Mouse (Mus musculus) skeletal muscle tissue, adult 2 months (tissue): Measurements from ENCODE around the gene Cited4.
A peak's percentile ranks its signal among the peaks of the same experiment; 100 is the strongest.

Experiments used
- DNase-seq: peaks from one replicate; pipeline ENCODE4 v3.0.0-alpha.2; 2012; ENCODE audit warnings: low read depth, low spot score

Gene Cited4

DNA sequence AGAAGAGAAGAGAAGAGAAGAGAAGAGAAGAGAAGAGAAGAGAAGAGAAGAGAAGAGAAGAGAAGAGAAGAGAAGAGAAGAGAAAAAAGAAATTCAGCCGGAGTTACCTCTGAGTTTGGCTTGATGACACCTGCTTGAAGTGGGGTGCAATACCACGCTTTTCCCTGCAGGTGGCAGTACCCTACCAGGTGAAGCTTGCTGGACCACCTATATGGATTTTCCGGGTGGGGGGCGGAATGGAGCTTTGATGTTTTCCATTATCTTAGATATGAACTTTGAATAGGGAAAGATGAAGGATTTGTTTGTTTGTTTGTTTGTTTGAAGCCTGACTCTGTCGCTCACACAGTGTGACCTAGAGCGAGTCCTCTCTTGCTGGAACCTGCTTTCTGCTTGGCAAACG, 14.6 kb downstream of the Cited4 start:
- no peak for DNase-seq

DNA sequence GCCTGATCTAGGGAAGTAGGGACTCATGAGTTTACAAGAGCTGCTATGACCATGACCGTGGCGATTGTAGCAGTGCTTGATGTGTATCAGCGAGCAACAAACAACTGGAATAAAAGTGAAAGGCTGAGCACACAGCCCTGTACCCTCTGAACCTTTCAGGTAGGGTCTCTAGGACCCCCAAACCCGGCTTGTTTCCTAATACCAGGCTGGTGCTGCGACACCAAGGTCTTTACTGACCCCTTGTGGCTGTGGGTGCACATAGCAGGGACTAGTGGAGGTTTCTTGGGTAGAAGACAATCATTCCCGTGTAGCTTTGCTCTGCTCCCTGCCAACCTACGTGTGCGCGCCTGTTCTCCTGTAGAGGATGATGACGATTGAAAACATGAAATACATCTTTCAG, 15.8 kb downstream of the Cited4 start:
- DNase-seq = peak; percentile 23

DNA sequence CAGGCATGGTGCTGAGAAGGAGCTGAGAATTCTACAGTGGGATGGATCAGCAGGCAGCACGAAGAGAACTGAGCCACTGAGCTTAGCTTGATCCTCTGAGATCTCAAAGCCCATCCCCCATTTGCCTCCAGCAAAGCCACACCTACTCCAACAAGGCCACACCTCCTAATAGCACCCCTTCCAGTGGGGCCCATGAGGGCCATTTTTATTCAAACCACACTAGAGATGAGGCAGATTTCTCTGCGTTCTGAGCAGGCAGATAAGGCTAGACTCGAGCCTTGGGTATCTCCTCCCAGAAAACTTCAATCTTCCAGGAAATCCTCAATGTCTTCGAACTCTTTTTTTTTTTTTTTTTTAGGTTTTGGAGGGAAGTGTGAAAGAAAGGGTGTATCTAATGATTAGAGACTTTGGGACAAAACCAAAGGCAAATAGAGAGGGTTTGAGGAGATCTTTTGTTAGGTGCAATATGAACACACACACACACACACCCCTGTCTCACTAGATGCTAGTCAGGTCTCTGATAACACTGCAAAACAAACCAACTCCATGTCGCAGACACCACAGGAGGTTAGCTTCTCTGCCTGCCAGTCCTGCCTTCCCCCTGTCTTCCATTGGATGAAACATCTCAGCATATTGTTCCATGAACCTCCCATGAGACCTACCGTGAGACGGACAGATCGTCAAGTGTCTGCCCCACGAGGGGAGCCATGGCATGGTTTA, 17.1 kb downstream of the Cited4 start:
- DNase-seq = no peak

DNA sequence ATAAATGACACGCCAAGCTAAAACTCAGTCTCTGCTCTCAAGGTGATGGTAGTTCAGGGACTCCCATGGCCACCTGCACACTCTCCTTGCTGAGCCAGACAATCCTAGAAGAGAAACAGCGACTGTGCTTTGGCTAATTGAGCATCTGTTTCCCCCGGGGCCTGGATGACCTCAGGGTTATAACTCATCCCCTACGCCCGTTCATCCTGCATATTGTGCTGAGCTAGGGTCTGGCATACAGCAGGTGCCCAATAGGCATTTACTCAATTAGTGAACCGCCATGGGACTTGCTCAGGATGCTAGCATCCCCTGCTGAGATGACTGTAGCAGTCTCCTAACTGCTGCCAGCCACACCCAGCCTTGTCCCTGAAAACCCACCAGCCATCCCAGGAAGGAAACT, 20.9 kb downstream of the Cited4 start:
- no peak for DNase-seq

DNA sequence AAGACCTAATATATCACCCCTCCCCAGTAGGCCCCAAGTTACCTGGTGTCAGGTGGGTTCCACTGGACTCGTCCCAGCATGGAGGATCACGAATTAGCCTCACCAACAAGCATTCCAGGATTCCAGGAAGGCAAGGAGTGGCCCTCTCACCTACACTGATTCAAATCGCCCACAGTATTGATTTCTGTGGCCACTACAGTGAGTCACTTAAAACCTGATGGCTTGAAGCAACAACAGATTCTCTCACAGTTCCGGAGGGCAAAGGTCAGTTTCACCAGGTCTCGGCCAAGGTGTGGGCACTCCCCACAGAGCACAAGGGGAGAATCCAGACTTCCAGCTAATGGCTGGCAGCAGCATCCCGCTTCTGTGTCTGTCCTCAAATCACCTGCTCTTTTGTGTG, 22.9 kb downstream of the Cited4 start:
- DNase-seq = no peak

DNA sequence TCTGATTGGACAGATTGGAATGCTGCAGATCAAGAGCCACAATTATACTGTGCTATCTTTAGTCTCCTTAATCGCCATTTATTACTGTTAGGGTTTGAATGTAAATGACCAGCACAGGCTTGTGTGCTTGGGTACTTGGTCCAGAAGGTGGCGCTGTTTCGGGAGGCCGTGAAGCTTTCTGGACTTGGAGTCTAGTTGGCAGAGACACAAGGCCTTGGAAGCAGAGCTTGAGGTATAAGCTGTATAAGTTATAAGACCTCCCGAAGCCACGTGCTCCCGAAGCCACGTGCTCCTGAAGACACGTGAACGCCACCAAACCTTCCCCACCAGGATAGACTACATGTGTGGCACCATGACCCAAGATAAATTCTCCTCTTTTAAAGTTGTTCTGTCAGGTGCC, 26.3 kb downstream of the Cited4 start:
- DNase-seq = peak; percentile 67

DNA sequence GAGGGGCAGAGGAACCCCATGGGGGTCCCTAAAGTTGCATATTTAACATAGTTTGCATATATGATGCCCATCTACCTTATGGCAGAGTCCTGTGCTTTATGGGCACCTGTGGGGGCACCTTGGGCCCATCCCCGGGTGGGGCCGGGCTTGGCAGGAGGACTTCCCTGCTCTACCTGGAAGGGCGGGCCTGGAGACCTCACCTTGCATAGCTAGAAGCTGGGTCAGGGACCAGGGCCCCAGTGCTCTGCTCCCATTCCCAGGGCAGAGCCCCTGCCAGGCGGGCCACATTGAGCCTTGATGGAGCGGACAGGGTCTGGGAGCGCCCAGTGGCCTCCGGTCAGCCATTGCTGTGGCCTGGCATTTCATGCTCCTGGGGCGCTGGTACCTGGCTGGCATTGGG, 31.0 kb downstream of the Cited4 start:
- no peak for DNase-seq

DNA sequence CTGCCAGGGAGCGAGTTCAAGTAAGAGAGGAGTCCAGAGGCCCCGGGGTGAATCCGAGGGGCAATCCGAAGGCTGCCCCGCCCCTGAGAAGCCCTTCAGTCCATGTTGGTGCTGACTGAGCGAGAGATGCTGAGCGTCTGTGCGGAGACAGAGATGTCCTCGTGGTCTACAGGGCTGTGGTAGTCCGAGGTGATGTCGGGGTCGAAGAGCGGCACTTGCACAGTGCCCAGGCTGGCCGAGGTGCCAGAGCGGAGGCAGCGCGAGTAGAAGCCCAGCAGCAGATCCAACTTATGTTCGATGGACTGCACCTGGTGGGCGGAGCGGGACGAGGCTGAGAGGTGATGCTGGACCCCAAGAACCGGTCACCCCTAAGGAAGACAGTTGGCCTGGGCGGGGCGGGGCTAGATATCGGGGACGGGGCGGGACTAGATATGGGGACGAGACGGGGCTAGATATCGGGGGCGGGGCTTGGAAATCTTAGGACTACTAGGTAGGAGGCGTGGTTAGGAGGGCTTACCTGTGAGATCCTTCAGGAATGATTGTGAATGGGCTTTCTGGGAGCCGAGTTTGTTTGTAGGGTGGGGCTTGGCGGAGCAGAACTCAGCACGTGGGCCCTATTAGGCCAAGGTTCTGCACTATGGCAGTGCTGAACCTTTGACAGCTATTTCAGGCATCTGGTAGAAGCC, 31.6 kb downstream of the Cited4 start:
- DNase-seq = no peak

DNA sequence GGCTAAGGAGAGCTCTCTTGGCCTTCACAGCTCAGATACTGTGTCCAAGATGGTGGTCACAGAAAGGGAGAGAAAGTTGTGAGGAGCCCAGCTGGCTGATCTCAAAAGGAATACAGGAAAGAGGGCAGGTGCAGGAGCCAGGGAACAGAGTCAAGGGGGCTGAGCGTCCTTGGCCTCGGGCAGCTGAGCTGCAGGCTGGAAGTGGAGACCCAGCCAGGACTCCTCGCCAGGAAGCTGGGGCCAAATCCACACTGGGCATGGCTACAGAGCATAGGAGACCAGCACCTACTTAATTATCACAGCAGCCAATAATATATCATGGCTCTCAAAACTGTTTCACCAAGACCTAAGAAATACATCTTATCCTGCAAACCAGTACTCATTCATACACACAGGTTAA, 34.8 kb downstream of the Cited4 start:
- DNase-seq = peak; percentile 55

DNA sequence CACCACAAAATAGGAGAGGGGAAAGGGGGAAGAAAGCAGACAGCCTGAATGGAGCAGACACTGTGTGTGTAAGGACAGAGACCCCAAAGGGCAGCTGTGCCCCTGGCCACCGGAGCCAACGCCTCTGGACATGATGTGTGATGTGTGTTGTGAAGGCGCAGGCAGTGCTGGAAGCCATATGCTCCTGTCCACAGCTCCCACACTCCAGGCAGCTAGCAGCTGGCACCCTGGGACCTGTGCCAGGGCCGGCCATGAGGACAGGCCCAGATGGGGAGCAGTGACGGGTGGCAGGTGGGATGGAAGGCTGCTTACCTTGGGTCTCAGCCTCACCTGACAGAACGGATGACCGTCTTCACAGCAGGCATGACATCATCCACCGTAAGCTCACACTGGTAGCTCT, 35.7 kb downstream of the Cited4 start:
- DNase-seq = peak; percentile 33

DNA sequence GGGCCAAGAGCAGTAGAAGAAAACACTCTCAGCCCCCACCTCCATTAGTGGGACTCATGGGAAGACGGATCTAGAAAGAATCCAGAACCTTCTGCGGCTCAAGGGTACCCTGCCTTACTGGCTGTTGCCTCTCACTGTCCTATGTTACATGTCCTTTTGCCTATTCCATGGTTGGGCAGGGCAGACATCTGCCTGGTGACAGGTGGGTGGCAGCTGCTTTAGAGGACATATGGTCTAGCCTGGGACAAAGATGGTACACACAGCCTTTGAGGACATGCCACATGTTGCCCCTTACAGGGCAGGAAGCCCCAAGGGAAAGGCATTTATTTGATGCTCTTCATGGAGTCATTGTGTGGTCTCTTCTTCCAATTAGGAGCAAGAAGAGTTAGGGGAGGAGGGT, 36.1 kb downstream of the Cited4 start:
- no peak for DNase-seq

DNA sequence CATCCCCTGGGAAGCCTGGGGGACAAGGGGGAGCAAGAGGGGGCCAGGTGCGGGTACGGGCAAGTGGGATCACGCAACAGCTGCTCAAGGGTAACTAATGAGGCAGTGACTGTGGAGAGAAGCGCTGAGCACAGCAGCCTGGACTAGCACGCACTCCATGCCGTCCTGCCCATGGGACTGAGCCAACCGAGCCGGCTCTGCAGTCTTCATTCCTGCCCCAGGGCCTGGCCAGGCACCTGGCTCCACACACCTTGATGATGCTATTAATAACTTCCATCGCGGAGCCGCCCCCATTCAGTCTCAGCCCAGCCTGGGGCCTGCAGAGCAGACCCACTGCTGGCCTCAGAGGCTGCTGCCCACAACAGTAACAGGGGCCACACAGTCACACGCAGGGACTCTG, 45.9 kb downstream of the Cited4 start:
- no peak for DNase-seq

DNA sequence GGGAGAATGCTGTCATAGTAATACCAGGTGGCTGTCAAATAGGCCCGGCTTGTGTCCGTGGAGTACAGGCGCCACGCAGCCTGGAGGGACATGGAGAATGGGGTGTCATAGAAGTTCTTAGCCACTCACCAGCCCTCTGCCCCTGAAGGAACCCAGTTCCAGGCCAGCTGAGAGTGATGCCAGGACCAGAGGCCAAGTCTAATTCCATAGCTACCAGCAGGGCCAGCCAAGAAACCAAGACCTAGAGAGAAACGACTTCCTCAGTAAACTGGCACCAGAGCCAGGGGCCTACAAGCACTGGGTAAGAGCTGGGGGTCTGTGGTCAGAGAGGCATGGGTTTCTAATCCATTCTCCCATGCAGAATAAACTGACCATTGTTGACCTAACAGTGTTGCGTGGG, 46.6 kb downstream of the Cited4 start:
- DNase-seq = no peak

DNA sequence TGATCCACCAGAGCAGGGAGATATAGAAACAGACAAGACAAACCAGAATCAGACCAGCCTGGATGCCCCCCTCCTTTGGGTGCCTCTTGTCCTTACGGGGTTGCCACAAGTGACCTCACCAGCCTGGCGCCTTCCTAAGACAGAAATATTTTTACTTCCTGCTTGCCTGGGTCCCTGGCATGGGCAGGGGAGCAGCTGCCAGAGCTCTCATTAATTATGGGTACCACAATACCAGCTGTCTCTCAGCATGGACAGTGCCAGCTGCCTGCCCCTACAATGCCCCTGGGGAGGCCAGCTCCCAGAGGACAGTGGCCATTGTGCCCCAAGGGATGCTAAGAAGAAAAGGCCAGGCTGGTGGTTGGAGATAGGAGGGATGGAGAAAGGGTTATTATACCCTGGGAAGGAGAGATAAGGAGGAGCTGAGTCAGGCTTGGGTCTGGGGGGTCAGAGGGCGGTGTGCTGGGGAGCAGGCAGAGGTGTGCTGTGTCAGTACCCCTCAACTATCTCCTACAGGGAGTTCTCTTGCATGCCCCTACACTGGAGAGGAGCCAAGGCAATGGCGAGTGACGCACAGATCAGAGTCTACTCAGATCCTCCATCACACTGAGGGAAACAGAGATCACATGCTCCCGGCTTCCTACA, 47.6 kb downstream of the Cited4 start:
- no peak for DNase-seq

DNA sequence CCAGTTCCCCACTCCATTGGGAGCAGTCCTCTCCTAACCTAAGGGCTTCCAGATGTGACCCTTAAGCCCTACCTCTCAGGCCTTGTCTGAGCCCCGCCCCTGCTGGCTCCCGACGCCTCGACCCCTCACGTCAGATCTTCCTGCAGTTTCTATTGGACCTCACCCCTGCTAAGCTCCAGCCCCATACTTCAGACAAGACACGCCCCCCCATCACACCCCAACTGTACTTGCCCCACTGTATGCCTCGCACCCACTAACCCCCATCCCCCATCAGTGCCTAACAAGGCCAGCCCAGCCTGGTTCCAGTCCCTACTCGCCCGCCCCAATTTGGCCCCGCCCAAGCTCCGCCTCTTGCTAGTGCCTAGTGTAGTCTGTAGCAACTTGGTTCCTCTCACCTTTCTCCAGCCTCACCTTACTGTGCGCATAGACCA, 49.8 kb downstream of the Cited4 start:
- no peak for DNase-seq

DNA sequence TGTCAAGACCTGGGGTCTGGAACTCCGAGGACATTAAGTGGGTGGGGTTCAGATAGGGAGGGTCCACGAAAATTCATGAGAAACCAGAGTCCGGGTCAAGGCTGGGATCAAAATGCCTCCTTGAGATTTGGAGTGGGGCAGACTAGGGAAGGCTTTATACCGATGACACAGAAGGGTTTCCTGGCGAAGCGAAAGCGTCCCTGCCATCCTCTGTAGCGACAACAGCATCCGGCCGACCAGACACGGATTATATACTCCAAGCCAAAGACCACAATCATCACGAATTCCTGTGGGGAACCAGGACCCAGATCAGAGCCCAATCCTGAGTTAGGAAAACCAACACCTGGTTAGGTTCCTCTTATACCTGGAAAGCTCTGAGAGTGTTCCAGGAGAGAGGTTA, 50.4 kb downstream of the Cited4 start:
- DNase-seq = no peak
